Mouse (Mus musculus) liver, adult 2 months (tissue): ENCODE measurements around the gene Kcnh1.

ENCODE experiments used
- CTCF ChIP-seq: fragments of 200-500 bp; IDR thresholded peaks from 2 replicates; pipeline ENCODE4 v1.5.1; 2011; ENCODE audit warnings: low read depth, low read length, control low read depth
- POLR2A ChIP-seq: fragments of 200-500 bp; IDR thresholded peaks from 2 replicates; pipeline ENCODE4 v1.6.1; 2011; ENCODE audit warnings: low read length, control low read depth; ENCODE audit not compliant: insufficient read depth; ENCODE audit errors: extremely low read depth

DNA sequence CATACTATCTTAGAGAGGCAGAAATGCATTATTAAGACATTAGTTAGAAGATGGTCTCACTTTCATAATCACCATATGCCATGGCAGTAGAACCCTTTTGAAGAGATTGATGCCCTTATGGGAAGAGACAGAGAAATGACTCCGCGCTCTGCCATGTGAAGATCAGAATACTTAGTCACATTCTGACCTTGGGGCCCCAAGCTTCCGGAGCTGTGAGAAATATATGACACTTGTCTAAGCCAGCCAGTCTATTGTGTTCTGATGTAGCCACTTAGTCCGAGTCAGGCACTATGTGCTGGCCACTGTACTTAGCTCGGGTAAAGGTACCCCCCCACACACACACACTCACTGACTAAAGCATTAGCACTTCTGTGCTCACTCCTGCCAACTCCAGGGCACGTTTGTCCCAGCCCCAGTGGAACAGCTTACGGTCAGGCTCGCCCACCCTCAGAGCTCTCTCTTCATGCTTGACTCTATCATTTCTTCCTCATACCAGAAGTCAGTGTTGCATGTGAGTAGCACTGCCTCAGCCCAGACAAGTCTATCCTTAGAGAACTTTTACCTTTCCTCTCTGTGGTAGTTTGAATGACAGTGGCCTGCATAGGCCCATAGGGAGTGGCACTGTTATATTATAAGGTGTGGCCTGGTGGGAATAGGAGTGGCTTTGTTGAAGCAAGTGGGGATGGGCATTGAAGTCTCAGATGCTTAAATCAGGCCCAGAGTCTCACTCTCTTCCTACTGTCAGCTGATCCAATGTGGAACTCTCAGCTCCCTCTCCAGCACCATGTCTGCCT lies 212.5 kb downstream of the Kcnh1 start:
- TF ChIP-seq CTCF (no peak), POLR2A (no peak)
